Mouse (Mus musculus): ENCODE measurements around the gene Ddx10.
A peak's percentile ranks its signal among the peaks of the same experiment; 100 is the strongest.

Ddx10 gene

GRCm38 (mm10) chr9:53247953-53248397, at the start of gene Ddx10:
TSS of gene Ddx10 (minus strand) at chr9:53248053.
- peak; percentile 99 for DNase-seq (ENCODE audit: low read depth, low spot score)

- no peak for DNase-seq (ENCODE audit: low read depth, low spot score)
Measured at GRCm38 (mm10) chr9:53292833-53293232, 45.0 kb upstream of the Ddx10 start.

GRCm38 (mm10) chr9:53290006-53290405, 42.2 kb upstream of the Ddx10 start:
- DNase-seq (ENCODE audit: low read depth, low spot score): no peak

- DNase-seq (ENCODE audit: low read depth, low spot score): no peak
Measured at GRCm38 (mm10) chr9:53286793-53287192, 38.9 kb upstream of the Ddx10 start.

- no peak for DNase-seq (ENCODE audit: low read depth, low spot score)
Measured at GRCm38 (mm10) chr9:53278997-53279396, 31.1 kb upstream of the Ddx10 start.

GRCm38 (mm10) chr9:53276381-53276780, 28.5 kb upstream of the Ddx10 start:
- no peak for DNase-seq (ENCODE audit: low read depth, low spot score)

GRCm38 (mm10) chr9:53272714-53273113, 24.9 kb upstream of the Ddx10 start:
- no peak for DNase-seq (ENCODE audit: low read depth, low spot score)

- DNase-seq (ENCODE audit: low read depth, low spot score): no peak
Measured at GRCm38 (mm10) chr9:53272207-53272606, 24.4 kb upstream of the Ddx10 start.

GRCm38 (mm10) chr9:53271281-53272022, 23.6 kb upstream of the Ddx10 start:
- no peak for DNase-seq (ENCODE audit: low read depth, low spot score)

- no peak for DNase-seq (ENCODE audit: low read depth, low spot score)
Measured at GRCm38 (mm10) chr9:53269466-53269755, 21.6 kb upstream of the Ddx10 start.

GRCm38 (mm10) chr9:53268731-53269465, 21.0 kb upstream of the Ddx10 start:
- peak; percentile 39 for DNase-seq (ENCODE audit: low read depth, low spot score)

- DNase-seq (ENCODE audit: low read depth, low spot score): no peak
Measured at GRCm38 (mm10) chr9:53268036-53268435, 20.2 kb upstream of the Ddx10 start.

- DNase-seq (ENCODE audit: low read depth, low spot score): peak; percentile 90
Measured at GRCm38 (mm10) chr9:53265589-53265988, 17.7 kb upstream of the Ddx10 start.

- no peak for DNase-seq (ENCODE audit: low read depth, low spot score)
Measured at GRCm38 (mm10) chr9:53264387-53264786, 16.5 kb upstream of the Ddx10 start.

GRCm38 (mm10) chr9:53258199-53258598, 10.3 kb upstream of the Ddx10 start:
- DNase-seq (ENCODE audit: low read depth, low spot score): no peak

- peak; percentile 58 for DNase-seq (ENCODE audit: low read depth, low spot score)
Measured at GRCm38 (mm10) chr9:53257772-53258171, 9.9 kb upstream of the Ddx10 start.

- no peak for DNase-seq (ENCODE audit: low read depth, low spot score)
Measured at GRCm38 (mm10) chr9:53256690-53257305, 8.9 kb upstream of the Ddx10 start.

- peak; percentile 82 for DNase-seq (ENCODE audit: low read depth, low spot score)
Measured at GRCm38 (mm10) chr9:53254368-53254767, 6.5 kb upstream of the Ddx10 start.

- no peak for DNase-seq (ENCODE audit: low read depth, low spot score)
Measured at GRCm38 (mm10) chr9:53247516-53247915, 337 bp downstream of the Ddx10 start.

- DNase-seq (ENCODE audit: low read depth, low spot score): no peak
Measured at GRCm38 (mm10) chr9:53218181-53218580, 29.7 kb downstream of the Ddx10 start.

- no peak for DNase-seq (ENCODE audit: low read depth, low spot score)
Measured at GRCm38 (mm10) chr9:53208283-53208682, 39.6 kb downstream of the Ddx10 start.

GRCm38 (mm10) chr9:53174590-53174989, 73.3 kb downstream of the Ddx10 start:
- DNase-seq (ENCODE audit: low read depth, low spot score): no peak

- peak; percentile 43 for DNase-seq (ENCODE audit: low read depth, low spot score)
Measured at GRCm38 (mm10) chr9:53173258-53173657, 74.6 kb downstream of the Ddx10 start.
